ENCODE assay signal across 3 mouse cellular contexts in genomic region chr11:14943451-14943850, GRCm38 (mm10).
DNase-seq lines count a peak whose midpoint lies in the region.

No protein-coding gene starts in this region.

- DNase-seq in Muller cell, postnatal 12 days (ENCODE audit: inconsistent ontology term), result peak; percentile 68
- DNase-seq in R1 (ENCODE audit: low read depth, low spot score) (peak; percentile 53), ZHBTc4 (ENCODE audit: low read depth, low spot score) (peak; percentile 16)

Comparison
In these comparisons a context has a peak if more than half of its experiments do, and no peak if none do; other contexts are left out.
1. DNase-seq: peak in every context shown above with its lines; median percentile 68 in Muller cell, postnatal 12 days; 53 in R1; 16 in ZHBTc4.